In the genomic region with DNA sequence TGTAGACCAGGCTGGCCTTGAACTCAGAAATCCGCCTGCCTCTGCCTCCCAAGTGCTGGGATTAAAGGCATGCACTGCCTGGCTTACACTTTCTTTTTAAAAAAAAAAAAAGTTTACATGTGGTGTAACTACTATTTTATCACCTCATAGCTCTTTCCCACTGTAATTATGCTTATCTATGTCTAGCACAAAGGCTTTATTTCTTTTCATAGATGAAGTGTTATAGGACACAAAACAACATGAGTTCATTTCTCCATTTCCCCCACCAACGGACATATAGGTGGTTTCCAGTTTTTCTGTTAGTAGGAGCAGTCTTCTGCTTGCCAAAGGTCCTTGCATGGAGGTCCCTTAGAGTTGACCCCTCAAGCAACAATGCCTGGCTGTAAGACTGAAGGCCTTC, we compare ENCODE assay signal across 24 mouse cellular contexts. TPM values are rescaled to one million over a fixed set of nuclear protein-coding genes. Genes with fewer than 3 reads are reported as not detected.
"Had no signal": no experiment of that assay in that cellular context is flagged by ENCODE, and none has a peak within 500 bp of the region (broad histone marks: within the 10 kb centered on the region; RNA-seq: fewer than 3 reads in every experiment).

No protein-coding gene starts in this region.

- H3K4me2 ChIP-seq: limb, embryonic 13.5 days; liver, embryonic 13.5 days; midbrain, embryonic 12.5 days; midbrain, embryonic 15.5 days; neural tube, embryonic 12.5 days; neural tube, embryonic 15.5 days had no signal

- ATAC-seq: intestine, postnatal 0 days; midbrain, embryonic 15.5 days had no signal

- H3K4me3 ChIP-seq: layer of hippocampus, adult 2 months; limb, embryonic 10.5 days; limb, embryonic 13.5 days; liver, embryonic 13.5 days; megakaryocyte, embryonic 14.5 days; midbrain, embryonic 12.5 days; midbrain, embryonic 15.5 days; neural tube, embryonic 12.5 days; neural tube, embryonic 15.5 days had no signal

- H3K27me3 ChIP-seq: limb, embryonic 13.5 days; liver, embryonic 13.5 days; megakaryocyte, embryonic 14.5 days; midbrain, embryonic 12.5 days; midbrain, embryonic 15.5 days; neural tube, embryonic 12.5 days; neural tube, embryonic 15.5 days had no signal

- H3K9me3 ChIP-seq: limb, embryonic 10.5 days; limb, embryonic 13.5 days; liver, embryonic 13.5 days; midbrain, embryonic 12.5 days; midbrain, embryonic 15.5 days; neural tube, embryonic 12.5 days; neural tube, embryonic 15.5 days had no signal

- DNase-seq: kidney, adult 2 months; kidney, postnatal 25 days; layer of hippocampus, adult 9-11 months; liver; liver, embryonic 13.5 days; lung, adult 2 months; lung, postnatal 10 days; right cerebral cortex, postnatal 25 days; spleen, adult 18-20 months; thymus, postnatal 25 days had no signal

- H3K4me1 ChIP-seq: limb, embryonic 10.5 days; midbrain, embryonic 12.5 days; midbrain, embryonic 15.5 days; neural tube, embryonic 12.5 days; neural tube, embryonic 15.5 days had no signal

- H3K36me3 ChIP-seq: limb, embryonic 10.5 days; limb, embryonic 13.5 days; liver, embryonic 13.5 days; midbrain, embryonic 12.5 days; midbrain, embryonic 15.5 days; neural tube, embryonic 12.5 days; neural tube, embryonic 15.5 days had no signal

- H3K27ac ChIP-seq: kidney, postnatal 0 days; layer of hippocampus, adult 2 months; limb, embryonic 10.5 days; limb, embryonic 13.5 days; liver, embryonic 13.5 days; midbrain, embryonic 12.5 days; midbrain, embryonic 15.5 days; neural tube, embryonic 12.5 days; neural tube, embryonic 15.5 days; stomach, postnatal 0 days had no signal

- H3K9ac ChIP-seq: limb, embryonic 13.5 days; liver, embryonic 13.5 days; midbrain, embryonic 12.5 days; midbrain, embryonic 15.5 days; neural tube, embryonic 12.5 days; neural tube, embryonic 15.5 days had no signal

RNA-seq across cellular contexts. Expression of a gene that starts 9.3 kb away (rescaled TPM):
- total RNA-seq: layer of hippocampus, postnatal 25 days; left cerebral cortex, adult 18-20 months; left cerebral cortex, postnatal 25 days had no signal
- polyA plus RNA-seq: kidney, adult 2 months; liver, embryonic 13.5 days; stomach, postnatal 0 days had no signal
